Mouse (Mus musculus) bone marrow macrophage, adult 2 months (primary cell): Measurements from ENCODE around the gene 2210011C24Rik.

Experiments used
- CTCF ChIP-seq: IDR thresholded peaks from 2 replicates; pipeline ENCODE4 v1.5.1; 2012; ENCODE audit warnings: low read depth, mild to moderate bottlenecking, low read length, moderate library complexity
- POLR2A ChIP-seq: IDR thresholded peaks from 2 replicates; pipeline ENCODE4 v1.6.1; 2012; ENCODE audit warnings: mild to moderate bottlenecking, low read depth, low read length, borderline replicate concordance

DNA sequence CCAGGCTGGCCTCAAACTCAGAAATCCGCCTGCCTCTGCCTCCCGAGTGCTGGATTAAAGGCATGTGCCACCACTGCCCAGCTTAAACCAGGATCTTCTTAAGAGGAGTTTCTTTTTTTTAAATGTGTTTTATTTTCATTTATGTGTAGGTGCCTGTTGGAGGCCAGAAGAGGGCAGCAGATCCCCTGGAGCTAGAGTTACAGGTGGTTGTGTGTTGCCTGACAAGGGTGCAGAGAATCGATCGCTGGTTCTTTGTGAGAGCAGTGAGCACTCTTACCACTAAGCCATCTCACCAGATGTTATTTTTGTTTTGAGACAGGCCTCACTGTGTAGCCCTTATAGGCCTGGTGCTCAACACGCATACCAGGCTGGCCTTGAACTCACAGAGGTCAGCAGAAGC, 3.9 kb upstream of the 2210011C24Rik start:
- TF ChIP-seq CTCF (no peak), POLR2A (no peak)
